Mouse (Mus musculus): Measurements from ENCODE around the gene Zranb1. TPM values are rescaled to one million over a fixed set of nuclear protein-coding genes. Genes with fewer than 3 reads are reported as not detected.

Gene Zranb1
- polyA plus RNA-seq, 1 experiment = 13.6 TPM

GRCm38 (mm10) chr7:132925227-132925626 is 5.7 kb upstream of the Zranb1 start:
- TF ChIP-seq POLR2A (IDR thresholded peaks at IDR 0.05; ENCODE audit: borderline replicate concordance, low read depth, low read length) (no peak), CTCF (IDR thresholded peaks at IDR 0.05; ENCODE audit: low read depth, low read length) (no peak)
- H3K4me3 ChIP-seq (ENCODE audit: insufficient read depth, low read length) = no peak overlapping the region
- H3K4me1 ChIP-seq (ENCODE audit: control insufficient read depth, insufficient read depth, low read length) = peaks cover 10% of the 10 kb centered on the region
- H3K27ac ChIP-seq (ENCODE audit: insufficient read depth, low read depth, low read length) = no peak overlapping the region

GRCm38 (mm10) chr7:132927201-132927600 is 3.7 kb upstream of the Zranb1 start:
- Histone ChIP-seq H3K4me1 (ENCODE audit: control insufficient read depth, insufficient read depth, low read length) (peaks cover 10% of the 10 kb centered on the region), H3K4me3 (ENCODE audit: insufficient read depth, low read length) (no peak overlapping the region), H3K27ac (ENCODE audit: insufficient read depth, low read depth, low read length) (no peak overlapping the region)
- TF ChIP-seq CTCF (IDR thresholded peaks at IDR 0.05; ENCODE audit: low read depth, low read length) (no peak), POLR2A (IDR thresholded peaks at IDR 0.05; ENCODE audit: borderline replicate concordance, low read depth, low read length) (no peak)

GRCm38 (mm10) chr7:132930055-132930454 is 887 bp upstream of the Zranb1 start:
- H3K4me1 ChIP-seq (ENCODE audit: control insufficient read depth, insufficient read depth, low read length) = peaks cover 12% of the 10 kb centered on the region
- peak overlapping the region; percentile 73 for H3K4me3 ChIP-seq (ENCODE audit: insufficient read depth, low read length)
- peak overlapping the region; percentile 68 for H3K27ac ChIP-seq (ENCODE audit: insufficient read depth, low read depth, low read length)
- TF ChIP-seq CTCF (IDR thresholded peaks at IDR 0.05; ENCODE audit: low read depth, low read length) (peak; percentile 14; the same call in 1 of the 2 replicates), POLR2A (IDR thresholded peaks at IDR 0.05; ENCODE audit: borderline replicate concordance, low read depth, low read length) (no peak)

- TF ChIP-seq CTCF (IDR thresholded peaks at IDR 0.05; ENCODE audit: low read depth, low read length) (no peak), POLR2A (IDR thresholded peaks at IDR 0.05; ENCODE audit: borderline replicate concordance, low read depth, low read length) (no peak)
- peak overlapping the region; percentile 73 for H3K4me3 ChIP-seq (ENCODE audit: insufficient read depth, low read length)
- H3K4me1 ChIP-seq (ENCODE audit: control insufficient read depth, insufficient read depth, low read length) = peaks cover 12% of the 10 kb centered on the region
- H3K27ac ChIP-seq (ENCODE audit: insufficient read depth, low read depth, low read length) = peak overlapping the region; percentile 86
Observed at GRCm38 (mm10) chr7:132931560-132932351, 814 bp downstream of the Zranb1 start.

- Histone ChIP-seq H3K4me1 (ENCODE audit: control insufficient read depth, insufficient read depth, low read length) (peaks cover 12% of the 10 kb centered on the region), H3K27ac (ENCODE audit: insufficient read depth, low read depth, low read length) (no peak overlapping the region), H3K4me3 (ENCODE audit: insufficient read depth, low read length) (no peak overlapping the region)
- no peak for TF ChIP-seq CTCF (IDR thresholded peaks at IDR 0.05; ENCODE audit: low read depth, low read length)
- TF ChIP-seq POLR2A (IDR thresholded peaks at IDR 0.05; ENCODE audit: borderline replicate concordance, low read depth, low read length) = no peak
Observed at GRCm38 (mm10) chr7:132933331-132933730, 2.4 kb downstream of the Zranb1 start.

- Histone ChIP-seq H3K27ac (ENCODE audit: insufficient read depth, low read depth, low read length) (no peak overlapping the region), H3K4me1 (ENCODE audit: control insufficient read depth, insufficient read depth, low read length) (peaks cover 8% of the 10 kb centered on the region), H3K4me3 (ENCODE audit: insufficient read depth, low read length) (no peak overlapping the region)
- no peak for TF ChIP-seq CTCF (IDR thresholded peaks at IDR 0.05; ENCODE audit: low read depth, low read length)
- no peak for TF ChIP-seq POLR2A (IDR thresholded peaks at IDR 0.05; ENCODE audit: borderline replicate concordance, low read depth, low read length)
Observed at GRCm38 (mm10) chr7:132934743-132935142, 3.8 kb downstream of the Zranb1 start.

GRCm38 (mm10) chr7:132939118-132939517 is 8.2 kb downstream of the Zranb1 start:
- H3K4me3 ChIP-seq (ENCODE audit: insufficient read depth, low read length) = no peak overlapping the region
- H3K27ac ChIP-seq (ENCODE audit: insufficient read depth, low read depth, low read length) = no peak overlapping the region
- TF ChIP-seq POLR2A (IDR thresholded peaks at IDR 0.05; ENCODE audit: borderline replicate concordance, low read depth, low read length) (no peak), CTCF (IDR thresholded peaks at IDR 0.05; ENCODE audit: low read depth, low read length) (no peak)
- no peaks in the 10 kb centered on the region; the same call in 1 of the 2 replicates for H3K4me1 ChIP-seq (ENCODE audit: control insufficient read depth, insufficient read depth, low read length)

GRCm38 (mm10) chr7:132940569-132940968 is 9.6 kb downstream of the Zranb1 start:
- no peak for TF ChIP-seq POLR2A (IDR thresholded peaks at IDR 0.05; ENCODE audit: borderline replicate concordance, low read depth, low read length)
- no peaks in the 10 kb centered on the region; the same call in 1 of the 2 replicates for H3K4me1 ChIP-seq (ENCODE audit: control insufficient read depth, insufficient read depth, low read length)
- no peak overlapping the region for H3K4me3 ChIP-seq (ENCODE audit: insufficient read depth, low read length)
- no peak overlapping the region for H3K27ac ChIP-seq (ENCODE audit: insufficient read depth, low read depth, low read length)

GRCm38 (mm10) chr7:132949968-132950367 is 19.0 kb downstream of the Zranb1 start:
- no peak overlapping the region for H3K27ac ChIP-seq (ENCODE audit: insufficient read depth, low read depth, low read length)
- no peak overlapping the region for H3K4me3 ChIP-seq (ENCODE audit: insufficient read depth, low read length)
- no peaks in the 10 kb centered on the region for H3K4me1 ChIP-seq (ENCODE audit: control insufficient read depth, insufficient read depth, low read length)
- TF ChIP-seq POLR2A (IDR thresholded peaks at IDR 0.05; ENCODE audit: borderline replicate concordance, low read depth, low read length) (no peak), CTCF (IDR thresholded peaks at IDR 0.05; ENCODE audit: low read depth, low read length) (no peak)

- Histone ChIP-seq H3K27ac (ENCODE audit: insufficient read depth, low read depth, low read length) (no peak overlapping the region), H3K4me3 (ENCODE audit: insufficient read depth, low read length) (no peak overlapping the region), H3K4me1 (ENCODE audit: control insufficient read depth, insufficient read depth, low read length) (no peaks in the 10 kb centered on the region)
- TF ChIP-seq CTCF (IDR thresholded peaks at IDR 0.05; ENCODE audit: low read depth, low read length) = no peak
- no peak for TF ChIP-seq POLR2A (IDR thresholded peaks at IDR 0.05; ENCODE audit: borderline replicate concordance, low read depth, low read length)
Observed at GRCm38 (mm10) chr7:132950613-132951012, 19.7 kb downstream of the Zranb1 start.
